Mouse (Mus musculus) kidney, postnatal 0 days (tissue): ENCODE measurements around the gene Gm20388. TPM values are rescaled to one million over a fixed set of nuclear protein-coding genes. Genes with fewer than 3 reads are reported as not detected.

Experiments used
- ATAC-seq: fragments of 200-750 bp; cut with Nextera tagmentation; replicated peaks from 2 replicates; pipeline ENCODE4 v1.8.0; 2017; ENCODE audit warnings: low read depth, moderate number of reproducible peaks, moderate TSS enrichment, moderate library complexity; ENCODE audit not compliant: low FRiP score
- DNase-seq: peaks from one replicate; pipeline ENCODE4 v3.0.0-alpha.2; 2016; ENCODE audit warnings: low spot score
- H3K27ac ChIP-seq: fragments of 300-500 bp; sonication (generic); 2 replicates; pipeline ENCODE4 v1.5.1; 2014; ENCODE audit warnings: mild to moderate bottlenecking
- H3K27me3 ChIP-seq: fragments of 300-500 bp; sonication (generic); 2 replicates; pipeline ENCODE4 v1.6.1; 2014; ENCODE audit warnings: low read length, mixed read lengths; ENCODE audit not compliant: insufficient read depth
- H3K36me3 ChIP-seq: fragments of 300-500 bp; sonication (generic); 2 replicates; pipeline ENCODE4 v1.6.1; 2014; ENCODE audit warnings: low read length, mixed read lengths; ENCODE audit not compliant: insufficient read depth
- H3K4me1 ChIP-seq: fragments of 300-500 bp; sonication (generic); replicated peaks from 2 replicates; pipeline ENCODE4 v1.6.1; 2014; ENCODE audit warnings: antibody characterized with exemption, low read length, mixed read lengths; ENCODE audit not compliant: insufficient read depth
- H3K4me2 ChIP-seq: fragments of 300-500 bp; sonication (generic); 2 replicates; pipeline ENCODE4 v1.6.1; 2014; ENCODE audit warnings: mild to moderate bottlenecking, low read length, moderate library complexity, mixed read lengths
- H3K4me3 ChIP-seq: fragments of 300-500 bp; sonication (generic); replicated peaks from 2 replicates; pipeline ENCODE4 v1.5.1; 2014; ENCODE audit warnings: low read depth, low read length
- H3K9ac ChIP-seq: fragments of 300-500 bp; sonication (generic); 2 replicates; pipeline ENCODE4 v1.6.1; 2014; ENCODE audit warnings: low read depth, low read length
- H3K9me3 ChIP-seq: fragments of 300-500 bp; sonication (generic); replicated peaks from 2 replicates; pipeline ENCODE4 v1.6.1; 2016; ENCODE audit warnings: low read length, inconsistent platforms, mixed read lengths
- CTCF ChIP-seq: IDR thresholded peaks from 2 replicates; pipeline ENCODE4 v1.5.1; 2016; ENCODE audit warnings: antibody characterized with exemption, low read depth, mild to moderate bottlenecking, moderate library complexity
- whole genome bisulfite sequencing: fragments of 180-500 bp; shearing (Covaris S2); extraction: QIAGEN DNeasy Blood & Tissue Kit; methylation state at CpG from one replicate; pipeline ENCODE4 v1.1.7; 2014; 5-methylcytosine and 5-hydroxymethylcytosine counted together
- polyA plus RNA-seq: library from polyadenylated mRNA; unstranded; fragments of >200 nt; fragmentation: Nextera tagmentation; extraction: Ambion mirVana; gene quantifications from 2 replicates; pipeline ENCODE4 v1.2.1, GENCODE M21; 2015

The Gm20388 gene
- polyA plus RNA-seq, 1 experiment from 2014 or later = not detected

DNA sequence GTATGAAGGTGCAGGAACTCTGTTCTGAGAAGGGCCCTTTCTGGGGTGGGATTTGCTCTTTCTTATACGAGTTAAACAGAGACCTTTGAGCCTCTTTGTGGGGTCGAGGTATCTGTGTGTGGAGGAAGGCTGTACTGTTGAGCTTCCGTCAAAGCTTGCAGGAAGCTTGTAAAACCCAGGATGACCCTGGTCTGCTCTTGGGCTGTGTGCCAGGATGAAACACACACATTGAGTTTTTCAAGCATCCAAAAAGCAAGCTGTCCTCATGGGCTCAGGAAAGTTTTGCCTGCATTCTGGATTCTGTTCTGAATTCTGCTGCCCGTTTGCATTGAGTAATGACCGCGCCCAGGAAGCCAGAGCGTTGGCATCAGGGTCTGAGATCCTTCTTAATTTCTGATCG lies 4353.4 kb downstream of the Gm20388 start:
- Histone ChIP-seq H3K27ac (no peak overlapping the region), H3K27me3 (no peaks in the 10 kb centered on the region), H3K36me3 (no peaks in the 10 kb centered on the region), H3K9me3 (no peaks in the 10 kb centered on the region), H3K9ac (no peak overlapping the region), H3K4me1 (peaks cover 31% of the 10 kb centered on the region), H3K4me3 (no peak overlapping the region), H3K4me2 (no peak overlapping the region)
- TF ChIP-seq CTCF = no peak
- no peak for ATAC-seq
- 58% methylated on average over 8 of the region's 8 CpGs for WGBS
- DNase-seq = peak; percentile 56

DNA sequence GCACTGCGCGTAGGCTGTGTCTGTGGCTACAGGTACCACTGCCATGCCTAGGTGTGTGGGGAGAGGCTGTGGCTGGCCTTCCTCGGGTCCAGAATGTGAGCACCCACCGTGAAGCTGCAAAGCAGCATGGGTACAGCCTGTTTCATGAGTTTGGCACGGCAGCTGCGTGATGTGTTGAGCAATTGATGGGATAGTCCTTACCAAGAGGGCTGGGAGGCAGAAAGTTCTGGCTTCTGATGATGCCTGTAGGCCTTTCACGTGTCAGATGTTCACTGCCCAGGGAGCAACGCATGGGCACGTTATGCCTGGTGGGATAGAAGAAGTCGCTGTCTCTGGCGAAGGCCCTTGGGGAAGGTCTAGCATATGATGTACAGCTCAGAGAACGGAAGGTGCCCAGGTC lies 4354.0 kb downstream of the Gm20388 start:
- H3K27me3 ChIP-seq = no peaks in the 10 kb centered on the region
- 72% methylated on average over 12 of the region's 12 CpGs for WGBS
- H3K9me3 ChIP-seq = no peaks in the 10 kb centered on the region
- H3K4me2 ChIP-seq = no peak overlapping the region
- H3K36me3 ChIP-seq = no peaks in the 10 kb centered on the region
- no peak overlapping the region for H3K9ac ChIP-seq
- DNase-seq (no peak), ATAC-seq (no peak)
- TF ChIP-seq CTCF = no peak
- H3K4me1 ChIP-seq = peaks cover 36% of the 10 kb centered on the region
- no peak overlapping the region for H3K27ac ChIP-seq
- H3K4me3 ChIP-seq = no peak overlapping the region

DNA sequence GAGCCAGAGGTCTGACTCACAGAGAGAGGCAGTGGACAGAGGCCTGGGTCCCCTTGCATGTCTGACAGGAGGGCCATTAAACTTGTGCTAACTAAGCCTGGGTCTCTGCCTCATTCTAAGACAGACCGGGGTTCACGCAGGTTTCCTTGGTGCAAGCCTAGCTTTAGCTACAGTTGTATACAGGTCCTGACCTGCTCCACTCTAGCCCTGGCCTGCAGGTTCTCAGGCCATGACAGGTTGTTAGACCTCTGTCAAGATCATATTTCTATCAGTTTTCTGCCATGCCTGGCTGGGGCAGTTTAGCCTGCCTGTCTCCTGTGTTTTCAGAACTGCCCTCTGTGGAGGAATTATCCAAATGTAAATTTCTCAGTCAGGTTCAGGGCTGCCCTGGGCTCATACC lies 4354.5 kb downstream of the Gm20388 start:
- no peak overlapping the region for H3K4me2 ChIP-seq
- WGBS = 46% methylated on average over 2 of the region's 2 CpGs
- H3K36me3 ChIP-seq = no peaks in the 10 kb centered on the region
- no peak overlapping the region for H3K4me3 ChIP-seq
- no peaks in the 10 kb centered on the region for H3K27me3 ChIP-seq
- ATAC-seq (no peak), DNase-seq (no peak)
- H3K27ac ChIP-seq = no peak overlapping the region
- no peak for TF ChIP-seq CTCF
- no peaks in the 10 kb centered on the region for H3K9me3 ChIP-seq
- no peak overlapping the region for H3K9ac ChIP-seq
- H3K4me1 ChIP-seq = peaks cover 37% of the 10 kb centered on the region

DNA sequence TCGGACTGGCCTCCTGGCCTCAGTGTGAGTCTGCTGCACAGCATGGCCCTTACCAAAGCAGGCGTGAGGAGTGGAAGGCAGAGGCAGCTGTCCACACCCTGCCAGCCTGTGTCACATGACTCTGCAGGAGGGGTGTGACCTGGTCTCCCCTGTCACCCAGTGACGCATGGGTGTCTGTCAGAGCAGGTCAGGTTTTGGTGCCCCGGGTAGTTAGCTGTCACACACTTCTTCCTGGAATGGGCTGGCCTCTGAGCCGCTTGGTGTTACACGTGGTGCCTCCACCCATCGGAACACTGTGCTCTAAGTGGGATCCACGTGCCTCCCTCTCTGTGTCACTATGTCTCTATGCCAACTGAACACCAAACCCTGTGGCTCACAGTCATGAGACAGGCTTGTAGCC lies 4355.2 kb downstream of the Gm20388 start:
- 42% methylated on average over 8 of the region's 8 CpGs for WGBS
- Histone ChIP-seq H3K4me3 (no peak overlapping the region), H3K36me3 (no peaks in the 10 kb centered on the region), H3K4me1 (peaks cover 38% of the 10 kb centered on the region), H3K9me3 (no peaks in the 10 kb centered on the region), H3K9ac (no peak overlapping the region), H3K27me3 (no peaks in the 10 kb centered on the region), H3K4me2 (no peak overlapping the region), H3K27ac (no peak overlapping the region; the same call in 1 of the 2 replicates)
- DNase-seq = no peak
- no peak for TF ChIP-seq CTCF
- peak; percentile 82 for ATAC-seq

DNA sequence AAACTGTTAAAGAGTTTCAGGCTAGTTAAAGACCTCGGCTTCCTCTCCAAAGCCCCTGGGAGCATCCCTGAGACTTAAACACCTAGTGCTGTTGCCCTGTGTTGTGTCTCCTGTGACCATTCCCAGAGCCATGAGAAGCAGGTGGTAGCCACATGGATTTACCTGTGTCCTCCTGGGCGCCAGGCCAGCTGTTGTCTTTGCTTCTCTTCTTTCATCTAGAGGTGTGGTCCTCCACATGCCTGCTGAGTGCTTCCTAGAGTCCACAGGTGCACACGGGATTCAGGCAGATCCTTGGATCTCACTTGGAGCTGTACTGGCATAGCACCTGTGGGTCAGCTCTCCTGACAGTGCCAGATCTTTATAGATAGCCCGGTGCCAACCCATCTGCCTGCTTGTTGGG lies 4356.6 kb downstream of the Gm20388 start:
- 81% methylated on average over 4 of the region's 4 CpGs for WGBS
- no peak for TF ChIP-seq CTCF
- H3K36me3 ChIP-seq = no peaks in the 10 kb centered on the region
- no peak overlapping the region for H3K4me3 ChIP-seq
- no peaks in the 10 kb centered on the region for H3K27me3 ChIP-seq
- no peak overlapping the region for H3K9ac ChIP-seq
- H3K27ac ChIP-seq = no peak overlapping the region
- ATAC-seq (no peak), DNase-seq (no peak)
- no peaks in the 10 kb centered on the region for H3K9me3 ChIP-seq
- H3K4me2 ChIP-seq = no peak overlapping the region
- peaks cover 45% of the 10 kb centered on the region for H3K4me1 ChIP-seq

DNA sequence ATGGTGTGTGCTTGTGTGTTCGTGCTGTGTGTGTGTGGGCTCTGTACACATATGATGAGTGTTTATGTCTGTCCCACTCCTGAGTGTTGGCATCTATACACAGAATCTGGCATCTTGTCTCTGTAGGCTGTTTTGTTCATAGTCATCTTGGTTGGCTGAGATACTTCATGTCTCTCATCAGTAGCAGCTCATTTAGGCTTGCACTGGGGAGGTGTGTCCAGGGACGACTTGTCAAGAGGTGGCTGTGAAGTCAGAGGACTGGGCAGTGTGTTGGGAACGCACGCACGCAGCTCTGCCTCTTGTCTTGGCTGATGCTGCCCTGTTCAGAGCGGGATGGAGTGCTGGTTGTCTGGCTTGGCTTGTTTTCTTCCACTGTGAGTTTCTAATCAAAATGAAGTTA lies 4359.9 kb downstream of the Gm20388 start:
- Histone ChIP-seq H3K9me3 (no peaks in the 10 kb centered on the region), H3K9ac (no peak overlapping the region), H3K27ac (peak overlapping the region; percentile 39), H3K4me1 (peaks cover 29% of the 10 kb centered on the region), H3K4me2 (no peak overlapping the region), H3K27me3 (no peaks in the 10 kb centered on the region), H3K4me3 (no peak overlapping the region), H3K36me3 (no peaks in the 10 kb centered on the region)
- 0 out of 2 replicates have a peak, but pooled peaks have one; percentile 6 for ATAC-seq
- no peak for TF ChIP-seq CTCF
- 75% methylated on average over 6 of the region's 6 CpGs for WGBS
- DNase-seq = no peak

DNA sequence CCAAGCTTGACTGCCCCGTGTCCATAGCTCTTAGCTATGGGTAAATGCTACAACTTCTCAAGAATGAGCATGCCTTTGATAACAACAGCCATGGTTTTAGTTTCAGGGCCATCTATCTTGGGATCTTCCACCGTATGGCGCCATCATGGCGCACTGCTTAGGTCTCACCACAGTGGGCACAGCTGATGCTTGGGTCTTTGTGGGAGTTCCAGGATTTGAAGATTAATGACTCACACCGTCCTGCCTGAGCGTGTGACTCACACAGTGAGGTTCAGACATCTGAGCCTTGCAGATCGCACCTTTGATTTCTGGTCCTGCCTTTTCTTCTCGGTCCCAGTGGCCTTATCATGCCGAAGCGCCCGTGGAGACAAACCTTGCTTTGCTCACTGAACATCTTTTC lies 4360.3 kb downstream of the Gm20388 start:
- peaks cover 26% of the 10 kb centered on the region; the same call in 1 of the 2 replicates for H3K4me1 ChIP-seq
- H3K4me3 ChIP-seq = no peak overlapping the region
- peak; percentile 64 for ATAC-seq

More for the DNA sequence above, 4360.3 kb downstream of the Gm20388 start:
- H3K36me3 ChIP-seq = no peaks in the 10 kb centered on the region
- DNase-seq = no peak
- no peaks in the 10 kb centered on the region for H3K27me3 ChIP-seq
- no peak overlapping the region for H3K4me2 ChIP-seq
- H3K9ac ChIP-seq = no peak overlapping the region
- H3K27ac ChIP-seq = peak overlapping the region; percentile 39
- H3K9me3 ChIP-seq = no peaks in the 10 kb centered on the region
- WGBS = 39% methylated on average over 11 of the region's 11 CpGs
- TF ChIP-seq CTCF = no peak
